Mouse (Mus musculus) stomach, embryonic 16.5 days (tissue): ENCODE data around the gene Metap1d. TPM values are rescaled to one million over a fixed set of nuclear protein-coding genes. Genes with fewer than 3 reads are reported as not detected.

Source experiments
- ATAC-seq: fragments of 200-750 bp; cut with Nextera tagmentation; 2 replicates; pipeline ENCODE4 v1.8.0; 2017; ENCODE audit warnings: moderate number of reproducible peaks, moderate TSS enrichment; ENCODE audit not compliant: insufficient read depth, low FRiP score
- H3K27ac ChIP-seq: fragments of 300-500 bp; sonication (generic); 2 replicates; pipeline ENCODE4 v1.5.1; 2014; ENCODE audit warnings: low read length
- H3K27me3 ChIP-seq: fragments of 300-500 bp; sonication (generic); 2 replicates; pipeline ENCODE4 v1.6.1; 2014; ENCODE audit warnings: low read length, control low read depth, mixed read lengths; ENCODE audit not compliant: control insufficient read depth, insufficient read depth
- H3K36me3 ChIP-seq: fragments of 300-500 bp; sonication (generic); 2 replicates; pipeline ENCODE4 v1.6.1; 2014; ENCODE audit warnings: low read length; ENCODE audit not compliant: control insufficient read depth, insufficient read depth
- H3K4me1 ChIP-seq: fragments of 300-500 bp; sonication (generic); 2 replicates; pipeline ENCODE4 v1.6.1; 2014; ENCODE audit warnings: low read length, control low read depth, mixed read lengths; ENCODE audit not compliant: control insufficient read depth, insufficient read depth
- H3K4me2 ChIP-seq: fragments of 300-500 bp; sonication (generic); 2 replicates; pipeline ENCODE4 v1.6.1; 2014; ENCODE audit warnings: low read depth, low read length, mixed read lengths
- H3K4me3 ChIP-seq: fragments of 300-500 bp; sonication (generic); replicated peaks from 2 replicates; pipeline ENCODE4 v1.5.1; 2014; ENCODE audit warnings: mild to moderate bottlenecking, low read length
- H3K9ac ChIP-seq: fragments of 300-500 bp; sonication (generic); 2 replicates; pipeline ENCODE4 v1.6.1; 2014; ENCODE audit warnings: low read length
- H3K9me3 ChIP-seq: fragments of 300-500 bp; sonication (generic); replicated peaks from 2 replicates; pipeline ENCODE4 v1.6.1; 2016; ENCODE audit warnings: low read length, control low read depth; ENCODE audit not compliant: control insufficient read depth
- WGBS: fragments of 180-500 bp; shearing (Covaris S2); extraction: QIAGEN DNeasy Blood & Tissue Kit; methylation state at CpG from one replicate; pipeline ENCODE4 v1.1.7; 2014; 5-methylcytosine and 5-hydroxymethylcytosine counted together
- polyA plus RNA-seq: library from polyadenylated mRNA; unstranded; fragments of >200 nt; fragmentation: Nextera tagmentation; extraction: Ambion mirVana; gene quantifications from 2 replicates; pipeline ENCODE4 v1.2.1, GENCODE M21; 2015

Metap1d gene
- polyA plus RNA-seq, 1 experiment from 2014 or later: 34.6 TPM

- no peak for ATAC-seq
- Histone ChIP-seq H3K4me2 (peak overlapping the region; percentile 3; the same call in 1 of the 2 replicates), H3K4me3 (peak overlapping the region; percentile 40), H3K9me3 (no peaks in the 10 kb centered on the region), H3K36me3 (no peaks in the 10 kb centered on the region), H3K9ac (peak overlapping the region; percentile 46; the same call in 1 of the 2 replicates), H3K27ac (no peak overlapping the region), H3K4me1 (peaks cover 22% of the 10 kb centered on the region), H3K27me3 (peaks cover 93% of the 10 kb centered on the region)
- WGBS: 2% methylated on average over 61 of the region's 61 CpGs
These were observed 91.6 kb downstream of the Metap1d start for GRCm38 (mm10) chr2:71544391-71545285.

- Histone ChIP-seq H3K4me3 (peak overlapping the region; percentile 40), H3K4me2 (peak overlapping the region; percentile 64; the same call in 1 of the 2 replicates), H3K27ac (no peak overlapping the region), H3K9me3 (no peaks in the 10 kb centered on the region), H3K9ac (peak overlapping the region; percentile 46; the same call in 1 of the 2 replicates), H3K4me1 (peaks cover 22% of the 10 kb centered on the region), H3K27me3 (peaks cover 92% of the 10 kb centered on the region), H3K36me3 (no peaks in the 10 kb centered on the region)
- 2% methylated on average over 32 of the region's 32 CpGs for WGBS
- ATAC-seq: no peak
These were observed 92.4 kb downstream of the Metap1d start for GRCm38 (mm10) chr2:71545401-71545881.

- WGBS: under 1% methylated on average over 59 of the region's 59 CpGs
- Histone ChIP-seq H3K36me3 (no peaks in the 10 kb centered on the region), H3K4me3 (peak overlapping the region; percentile 40), H3K27me3 (peaks cover 92% of the 10 kb centered on the region), H3K9ac (peak overlapping the region; percentile 46), H3K27ac (0 out of 2 replicates have a peak overlapping the region, but pooled peaks have one; percentile 12), H3K4me1 (peaks cover 20% of the 10 kb centered on the region), H3K4me2 (peak overlapping the region; percentile 64), H3K9me3 (no peaks in the 10 kb centered on the region)
- peak; percentile 26 for ATAC-seq
These were observed 93.0 kb downstream of the Metap1d start for GRCm38 (mm10) chr2:71545882-71546639.

GRCm38 (mm10) chr2:71546640-71547071 lies 93.6 kb downstream of the Metap1d start, which contains the start of gene Dlx2:
Dlx2 (minus strand) TSS chr2:71546754.
- Histone ChIP-seq H3K4me1 (peaks cover 15% of the 10 kb centered on the region), H3K36me3 (no peaks in the 10 kb centered on the region), H3K9ac (peak within 1 kb of the TSS; percentile 46), H3K4me2 (peak within 1 kb of the TSS; percentile 64), H3K27me3 (peaks cover 92% of the 10 kb centered on the region), H3K9me3 (no peaks in the 10 kb centered on the region), H3K4me3 (peak within 1 kb of the TSS; percentile 40), H3K27ac (0 out of 2 replicates have a peak within 1 kb of the TSS, but pooled peaks have one; percentile 12)
- WGBS: under 1% methylated on average over 37 of the region's 37 CpGs
- ATAC-seq: peak; percentile 48

GRCm38 (mm10) chr2:71547829-71548228 lies 94.8 kb downstream of the Metap1d start:
- H3K36me3 ChIP-seq: no peaks in the 10 kb centered on the region
- no peak for ATAC-seq
- no peak overlapping the region for H3K4me2 ChIP-seq
- no peak overlapping the region for H3K9ac ChIP-seq
- H3K27ac ChIP-seq: no peak overlapping the region
- WGBS: 5% methylated on average over 8 of the region's 8 CpGs
- H3K27me3 ChIP-seq: peaks cover 90% of the 10 kb centered on the region
- peaks cover 15% of the 10 kb centered on the region for H3K4me1 ChIP-seq
- no peak overlapping the region for H3K4me3 ChIP-seq
- H3K9me3 ChIP-seq: no peaks in the 10 kb centered on the region

GRCm38 (mm10) chr2:71550330-71550729 lies 97.3 kb downstream of the Metap1d start:
- Histone ChIP-seq H3K27ac (no peak overlapping the region), H3K9ac (no peak overlapping the region), H3K4me3 (no peak overlapping the region), H3K27me3 (peaks cover 79% of the 10 kb centered on the region), H3K4me2 (no peak overlapping the region), H3K9me3 (no peaks in the 10 kb centered on the region), H3K36me3 (no peaks in the 10 kb centered on the region), H3K4me1 (peaks cover 15% of the 10 kb centered on the region)
- ATAC-seq: no peak
- WGBS: 24% methylated on average over 3 of the region's 3 CpGs

- H3K36me3 ChIP-seq: no peaks in the 10 kb centered on the region
- H3K4me1 ChIP-seq: peaks cover 2% of the 10 kb centered on the region
- WGBS: 2% methylated on average over 18 of the region's 18 CpGs
- H3K4me2 ChIP-seq: no peak overlapping the region
- no peaks in the 10 kb centered on the region for H3K9me3 ChIP-seq
- H3K27ac ChIP-seq: no peak overlapping the region
- no peak overlapping the region for H3K4me3 ChIP-seq
- ATAC-seq: no peak
- H3K9ac ChIP-seq: no peak overlapping the region
- peaks cover 66% of the 10 kb centered on the region for H3K27me3 ChIP-seq
These were observed 98.6 kb downstream of the Metap1d start for GRCm38 (mm10) chr2:71551704-71552103.

GRCm38 (mm10) chr2:71556071-71556470 lies 103.0 kb downstream of the Metap1d start:
- no peaks in the 10 kb centered on the region for H3K36me3 ChIP-seq
- no peak overlapping the region for H3K27ac ChIP-seq
- H3K4me2 ChIP-seq: no peak overlapping the region
- no peaks in the 10 kb centered on the region for H3K9me3 ChIP-seq
- no peak overlapping the region for H3K4me3 ChIP-seq
- H3K4me1 ChIP-seq: no peaks in the 10 kb centered on the region
- peaks cover 28% of the 10 kb centered on the region for H3K27me3 ChIP-seq
- ATAC-seq: no peak
- 55% methylated on average over 5 of the region's 5 CpGs for WGBS
- H3K9ac ChIP-seq: no peak overlapping the region
